In genomic region chr16:32114968-32115695, GRCm38 (mm10) we compare ENCODE assay signal across 9 mouse cellular contexts. TPM values are rescaled to one million over a fixed set of nuclear protein-coding genes. Genes with fewer than 3 reads are reported as not detected.
DNase-seq lines count a peak whose midpoint lies in the region; ATAC-seq and TF ChIP-seq lines count a peak whose summit lies in the region.
"Had no signal": no experiment of that assay in that cellular context is flagged by ENCODE, and none has a peak within 500 bp of the region (broad histone marks: within the 10 kb centered on the region; RNA-seq: fewer than 3 reads in every experiment).

No protein-coding gene starts in this region.

- H3K27ac ChIP-seq in ES-E14 (ENCODE audit: insufficient read depth, low read depth, low read length, poor library complexity, severe bottlenecking) = no peak overlapping the region; the same call in 1 of the 2 replicates
- peak overlapping the region; percentile 79 for H3K27ac ChIP-seq in brown adipose tissue, adult 24 weeks (replicated peaks; ENCODE audit: low read depth, low read length)
- H3K27ac ChIP-seq in forebrain, embryonic 13.5 days = no peak overlapping the region
- H3K27ac ChIP-seq in layer of hippocampus, adult 2 months = peak overlapping the region; percentile 33; the same call in 1 of the 2 replicates
- H3K27ac ChIP-seq in lung, embryonic 14.5 days (ENCODE audit: low read depth) = peak overlapping the region; percentile 60; the same call in 1 of the 2 replicates
- H3K27ac ChIP-seq: neural tube, embryonic 12.5 days had no signal

- peaks cover 0 to 12% of the 10 kb centered on the region in 2 experiments; a peak in 1 of 4 replicates for H3K4me1 ChIP-seq in ES-E14 (ENCODE audit: control insufficient read depth in 2 of 2, insufficient read depth in 2 of 2, low read length in 2 of 2, poor library complexity in 1 of 2)
- peaks cover 3% of the 10 kb centered on the region; the same call in 1 of the 2 replicates for H3K4me1 ChIP-seq in brown adipose tissue, adult 24 weeks (ENCODE audit: control insufficient read depth, insufficient read depth, insufficient read length, low read length)
- peaks cover 6% of the 10 kb centered on the region; the same call in 1 of the 2 replicates for H3K4me1 ChIP-seq in forebrain, embryonic 13.5 days
- no peaks in the 10 kb centered on the region for H3K4me1 ChIP-seq in lung, embryonic 14.5 days (ENCODE audit: insufficient read depth)
- H3K4me1 ChIP-seq: neural tube, embryonic 12.5 days had no signal

- intact Hi-C loops in heart, postnatal 14 days (cut with DNase I) = loop anchor here (2.0 to 5.0 kb wide), 5 partner anchors 42 to 384 kb away; partner anchors contain the start of genes Fbxo45 and Wdr53

- no peaks in the 10 kb centered on the region for H3K36me3 ChIP-seq in ES-E14 (ENCODE audit: control insufficient read depth, insufficient read depth, low read length, poor library complexity, severe bottlenecking)
- peaks cover 7% of the 10 kb centered on the region for H3K36me3 ChIP-seq in forebrain, embryonic 13.5 days (ENCODE audit: poor library complexity, severe bottlenecking)
- H3K36me3 ChIP-seq in lung, embryonic 14.5 days (ENCODE audit: insufficient read depth) = no peaks in the 10 kb centered on the region

- in situ Hi-C loops in ES-E14 (cut with MboI; ENCODE audit: low sequenced_read_pairs in 2 of 2, unreplicated experiment in 2 of 2) = no loop called here

- no peak for DNase-seq in ES-E14 (ENCODE audit: low read depth, low spot score)
- peak; percentile 86 to 92 for DNase-seq in heart, postnatal 14 days
- DNase-seq in layer of hippocampus, adult 2 months (ENCODE audit: low spot score in 2 of 2) = peak; percentile 60 to 91
- DNase-seq in lung, embryonic 14.5 days = peak; percentile 91
- peak; percentile 58 for DNase-seq in retina, postnatal 7 days (ENCODE audit: low read depth, low spot score)
- DNase-seq in urinary bladder, postnatal 10 days (ENCODE audit: low spot score) = peak; percentile 43

- H3K9me3 ChIP-seq in ES-E14 (ENCODE audit: control insufficient read depth, insufficient read depth, low read depth, low read length) = no peaks in the 10 kb centered on the region
- H3K9me3 ChIP-seq in forebrain, embryonic 13.5 days (replicated peaks) = no peaks in the 10 kb centered on the region
- no peaks in the 10 kb centered on the region for H3K9me3 ChIP-seq in lung, embryonic 14.5 days (ENCODE audit: low read depth, low read length)
- H3K9me3 ChIP-seq: neural tube, embryonic 12.5 days had no signal

- WGBS in forebrain, embryonic 13.5 days = 12% methylated on average over 15 of the region's 15 CpGs
- 11% methylated on average over 15 of the region's 15 CpGs for WGBS in lung, embryonic 14.5 days

- ATAC-seq in forebrain, embryonic 13.5 days = 0 out of 2 replicates have a peak, but pooled peaks have one; percentile 10
- no peak for ATAC-seq in lung, embryonic 14.5 days (ENCODE audit: insufficient read depth)

- no peaks in the 10 kb centered on the region for H3K27me3 ChIP-seq in forebrain, embryonic 13.5 days
- H3K27me3 ChIP-seq in lung, embryonic 14.5 days (ENCODE audit: insufficient read depth, low read length) = no peaks in the 10 kb centered on the region
- H3K27me3 ChIP-seq: neural tube, embryonic 12.5 days had no signal

- H3K4me2 ChIP-seq in forebrain, embryonic 13.5 days = no peak overlapping the region
- H3K4me2 ChIP-seq in lung, embryonic 14.5 days = peak overlapping the region; percentile 29; the same call in 1 of the 2 replicates
- H3K4me2 ChIP-seq: neural tube, embryonic 12.5 days had no signal

- H3K4me3 ChIP-seq in ES-E14 (ENCODE audit: insufficient read depth in 1 of 2, low read depth in 1 of 2, low read length in 2 of 2, poor library complexity in 1 of 2, severe bottlenecking in 1 of 2) = no peak overlapping the region
- H3K4me3 ChIP-seq in brown adipose tissue, adult 24 weeks (ENCODE audit: insufficient read depth, low read depth, low read length) = no peak overlapping the region
- H3K4me3 ChIP-seq in forebrain, embryonic 13.5 days = no peak overlapping the region
- H3K4me3 ChIP-seq in layer of hippocampus, adult 2 months = peak overlapping the region; percentile 20; the same call in 1 of the 2 replicates
- no peak overlapping the region for H3K4me3 ChIP-seq in lung, embryonic 14.5 days (ENCODE audit: low read depth, low read length)
- H3K4me3 ChIP-seq: neural tube, embryonic 12.5 days had no signal

- H3K9ac ChIP-seq in ES-E14 (ENCODE audit: insufficient read depth, low read depth, low read length, poor library complexity, severe bottlenecking) = no peak overlapping the region
- H3K9ac ChIP-seq in forebrain, embryonic 13.5 days = no peak overlapping the region
- H3K9ac ChIP-seq in lung, embryonic 14.5 days = 0 out of 2 replicates have a peak overlapping the region, but pooled peaks have one; percentile 13
- H3K9ac ChIP-seq: neural tube, embryonic 12.5 days had no signal

- peak; percentile 99 for TF ChIP-seq CTCF in layer of hippocampus, adult 2 months (conservative IDR thresholded peaks at IDR 0.05)
- TF ChIP-seq CTCF in lung, embryonic 14.5 days (IDR thresholded peaks at IDR 0.05; ENCODE audit: low read depth) = peak; percentile 96

TF ChIP-seq in ES-E14, 5 proteins besides CTCF, POLR2A, EP300 and RAD21:
- TF ChIP-seq ZC3H11A (IDR thresholded peaks at IDR 0.05; ENCODE audit: borderline replicate concordance, low read depth, low read length) = peak; percentile 10; the same call in 1 of the 2 replicates
- TF ChIP-seq ZNF384 (IDR thresholded peaks at IDR 0.05; ENCODE audit: low read depth, low read length) = no peak
- no peak for TF ChIP-seq MAFK (IDR thresholded peaks at IDR 0.05; ENCODE audit: insufficient read depth, low read depth, low read length)
- no peak for TF ChIP-seq HCFC1 (IDR thresholded peaks at IDR 0.05; ENCODE audit: borderline replicate concordance, insufficient read depth, low read length)
- TF ChIP-seq CHD2 (IDR thresholded peaks at IDR 0.05; ENCODE audit: low read depth, low read length) = no peak

RNA-seq across cellular contexts. Expression of gene Cep19, which starts 15.5 kb away (rescaled TPM):
- total RNA-seq in ES-E14 (2012; rRNA removed) = 8.9 and 11.9 TPM in 2 replicates
- 13.5 and 14.1 TPM in 2 replicates for polyA plus RNA-seq in brown adipose tissue, adult 24 weeks (2012; ENCODE audit: insufficient read depth, insufficient read length, missing spikeins)
- polyA plus RNA-seq in forebrain, embryonic 13.5 days (2015; fragmentation: Nextera tagmentation; extraction: Ambion mirVana) = 39.5 and 44.3 TPM in 2 replicates
- total RNA-seq in heart, postnatal 14 days (2021) = 10 to 100 TPM in 1 of 2 experiments, 1 to 10 TPM in 1; 8.9 to 10.2 TPM
- total RNA-seq in layer of hippocampus, adult 2 months (2021) = 10 to 100 TPM; 62.8 to 65.5 TPM
- polyA plus RNA-seq in lung, embryonic 14.5 days (2014; fragmentation: Nextera tagmentation; extraction: Ambion mirVana) = 29.0 and 33.9 TPM in 2 replicates

RNA-seq across cellular contexts. Expression of gene Pigx, which starts 15.6 kb away (rescaled TPM):
- total RNA-seq in ES-E14 (2012; rRNA removed) = 59.5 and 86.2 TPM in 2 replicates
- polyA plus RNA-seq in brown adipose tissue, adult 24 weeks (2012; ENCODE audit: insufficient read depth, insufficient read length, missing spikeins) = 25.2 and 38.3 TPM in 2 replicates
- polyA plus RNA-seq in forebrain, embryonic 13.5 days (2015; fragmentation: Nextera tagmentation; extraction: Ambion mirVana) = 148 and 158 TPM in 2 replicates
- total RNA-seq in heart, postnatal 14 days (2021) = 10 to 100 TPM; 18.8 to 24.5 TPM
- 10 to 100 TPM; 24.2 to 27.3 TPM for total RNA-seq in layer of hippocampus, adult 2 months (2021)
- polyA plus RNA-seq in lung, embryonic 14.5 days (2014; fragmentation: Nextera tagmentation; extraction: Ambion mirVana) = 105 and 111 TPM in 2 replicates

RNA-seq across cellular contexts. Expression of gene Pak2, which starts 36.0 kb away (rescaled TPM):
- 17.9 and 26.9 TPM in 2 replicates for total RNA-seq in ES-E14 (2012; rRNA removed)
- polyA plus RNA-seq in brown adipose tissue, adult 24 weeks (2012; ENCODE audit: insufficient read depth, insufficient read length, missing spikeins) = 23.1 and 24.3 TPM in 2 replicates
- polyA plus RNA-seq in forebrain, embryonic 13.5 days (2015; fragmentation: Nextera tagmentation; extraction: Ambion mirVana) = 42.5 and 45.4 TPM in 2 replicates
- total RNA-seq in heart, postnatal 14 days (2021) = 10 to 100 TPM; 31.9 to 32.9 TPM
- 10 to 100 TPM; 29.2 to 29.7 TPM for total RNA-seq in layer of hippocampus, adult 2 months (2021)
- polyA plus RNA-seq in lung, embryonic 14.5 days (2014; fragmentation: Nextera tagmentation; extraction: Ambion mirVana) = 38.2 and 39.8 TPM in 2 replicates

RNA-seq across cellular contexts. Expression of gene Nrros, which starts 50.3 kb away (rescaled TPM):
- 6.4 and 7.2 TPM in 2 replicates for total RNA-seq in ES-E14 (2012; rRNA removed)
- 3.3 and 6.0 TPM in 2 replicates for polyA plus RNA-seq in brown adipose tissue, adult 24 weeks (2012; ENCODE audit: insufficient read depth, insufficient read length, missing spikeins)
- 6.7 and 7.2 TPM in 2 replicates for polyA plus RNA-seq in forebrain, embryonic 13.5 days (2015; fragmentation: Nextera tagmentation; extraction: Ambion mirVana)
- 1 to 10 TPM; 5.8 to 7.3 TPM for total RNA-seq in heart, postnatal 14 days (2021)
- 10 to 100 TPM; 11.2 to 11.6 TPM for total RNA-seq in layer of hippocampus, adult 2 months (2021)
- polyA plus RNA-seq in lung, embryonic 14.5 days (2014; fragmentation: Nextera tagmentation; extraction: Ambion mirVana) = 37.6 and 42.6 TPM in 2 replicates

Comparison
In these comparisons a context has a peak if more than half of its experiments do, and no peak if none do; other contexts are left out.
1. H3K27ac ChIP-seq: peak in brown adipose tissue, adult 24 weeks (single experiment), layer of hippocampus, adult 2 months (single experiment) and lung, embryonic 14.5 days (single experiment); none in ES-E14 (single experiment) and forebrain, embryonic 13.5 days (single experiment).